Mouse (Mus musculus) kidney, adult 11 months (tissue): ENCODE measurements around the gene Skor1.

Experiments used
- DNase-seq: peaks from one replicate; pipeline ENCODE4 v3.0.0; 2022

The Skor1 gene

GRCm38 (mm10) chr9:63149372-63149766 is 608 bp upstream of the Skor1 start:
- DNase-seq, result no peak

DNA sequence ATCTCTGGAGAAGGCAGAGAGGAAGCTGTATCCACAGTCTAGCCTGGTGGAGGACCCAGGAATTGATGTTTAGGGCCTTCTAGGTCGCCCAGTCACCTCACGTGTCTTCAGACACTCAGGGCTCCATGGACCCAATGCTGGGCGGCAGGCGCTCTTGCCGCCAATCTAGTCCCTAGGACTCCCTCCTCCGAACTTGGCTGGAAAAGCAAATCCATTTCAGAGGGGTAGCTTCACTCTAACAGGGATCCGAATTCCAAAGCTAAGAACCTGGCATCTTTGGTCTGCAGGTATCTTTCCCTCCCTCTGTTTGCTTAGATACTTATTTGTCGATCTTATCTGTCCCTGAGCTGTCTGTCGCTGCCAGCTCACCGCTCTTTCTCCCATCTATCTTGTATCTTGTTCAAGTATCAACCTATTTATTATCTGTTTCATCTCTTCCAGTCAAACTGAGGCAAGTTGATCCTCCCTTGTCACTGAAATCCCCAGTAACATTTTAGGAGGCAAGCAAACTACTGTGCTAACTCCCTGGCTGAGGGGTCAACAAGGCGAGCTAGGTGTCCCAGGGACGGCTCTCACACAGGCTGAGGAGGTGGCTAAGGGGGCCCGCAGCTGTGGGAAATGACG is 863 bp downstream of the Skor1 start:
- DNase-seq, result no peak

DNA sequence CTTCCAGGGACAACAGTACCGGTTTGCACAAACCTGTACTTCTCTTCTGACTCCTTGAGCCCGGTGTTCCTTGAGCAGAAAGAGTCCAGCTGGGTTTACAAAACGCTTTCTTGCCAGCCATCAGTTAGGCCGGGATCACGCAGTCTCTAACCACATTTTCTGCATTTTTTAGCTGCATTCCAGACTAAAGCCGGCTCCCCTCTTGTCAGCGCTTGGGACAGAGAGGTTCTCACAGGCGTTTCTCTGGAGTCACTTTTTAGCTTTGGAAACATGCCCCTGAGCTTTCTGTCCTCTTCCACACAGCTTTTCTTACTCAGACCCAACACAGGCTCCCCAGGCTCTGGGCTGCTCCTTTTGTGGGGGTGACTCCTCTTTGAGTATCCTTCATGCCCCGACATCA is 1.5 kb downstream of the Skor1 start:
- no peak for DNase-seq

- no peak for DNase-seq
Measured at GRCm38 (mm10) chr9:63146856-63147274, 1.9 kb downstream of the Skor1 start.

GRCm38 (mm10) chr9:63146126-63146855 is 2.5 kb downstream of the Skor1 start:
- DNase-seq, result no peak

DNA sequence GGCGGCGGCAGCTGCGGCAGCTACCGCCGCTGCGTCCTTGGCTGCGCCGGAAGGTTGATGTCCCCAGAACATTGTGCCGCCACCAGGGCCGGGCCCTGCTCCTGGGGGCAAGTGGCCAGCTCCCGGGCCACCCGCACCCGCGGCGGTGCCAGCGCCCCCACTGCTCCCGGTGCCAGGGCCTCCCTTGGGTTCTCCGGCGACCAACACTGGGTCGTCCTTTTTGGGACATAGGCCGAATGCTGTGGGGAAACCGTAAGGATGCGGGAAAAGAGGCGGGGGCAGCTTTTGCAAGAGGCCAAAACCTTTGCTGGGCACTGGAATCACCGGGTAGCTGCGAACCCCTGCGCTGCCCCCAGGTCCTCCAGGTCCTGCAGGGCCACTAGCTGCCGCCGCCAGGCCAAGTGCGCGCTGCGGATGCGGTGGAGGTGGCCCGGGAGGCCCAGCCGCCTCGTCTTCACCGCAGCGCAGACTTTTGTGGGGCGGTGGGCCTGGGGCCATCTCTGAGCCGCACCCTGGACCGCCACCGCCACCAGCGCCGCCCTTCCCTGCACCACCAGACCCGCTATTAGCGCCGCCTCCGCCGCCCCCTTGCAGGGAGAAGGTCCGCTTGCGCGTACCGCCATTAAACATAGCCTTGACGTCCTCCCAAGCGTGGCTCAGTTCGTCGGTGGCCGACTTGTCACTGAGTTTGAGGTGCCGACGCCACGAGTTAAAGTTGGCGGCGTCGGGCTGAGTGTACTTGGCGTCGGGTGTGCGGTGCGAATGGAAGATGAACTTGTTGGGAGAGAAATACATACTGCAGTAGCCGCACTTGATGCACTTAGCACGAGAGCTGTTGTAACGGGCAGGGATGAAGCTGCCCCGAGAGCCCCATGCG is 3.3 kb downstream of the Skor1 start:
- DNase-seq, result no peak

- no peak for DNase-seq
Measured at GRCm38 (mm10) chr9:63144502-63145248, 4.1 kb downstream of the Skor1 start.

GRCm38 (mm10) chr9:63143641-63144501 is 4.9 kb downstream of the Skor1 start:
- no peak for DNase-seq

GRCm38 (mm10) chr9:63143227-63143626 is 5.5 kb downstream of the Skor1 start:
- no peak for DNase-seq

GRCm38 (mm10) chr9:63142335-63143036 is 6.3 kb downstream of the Skor1 start:
- DNase-seq, result no peak

GRCm38 (mm10) chr9:63141641-63142334 is 7.0 kb downstream of the Skor1 start:
- DNase-seq, result no peak

DNA sequence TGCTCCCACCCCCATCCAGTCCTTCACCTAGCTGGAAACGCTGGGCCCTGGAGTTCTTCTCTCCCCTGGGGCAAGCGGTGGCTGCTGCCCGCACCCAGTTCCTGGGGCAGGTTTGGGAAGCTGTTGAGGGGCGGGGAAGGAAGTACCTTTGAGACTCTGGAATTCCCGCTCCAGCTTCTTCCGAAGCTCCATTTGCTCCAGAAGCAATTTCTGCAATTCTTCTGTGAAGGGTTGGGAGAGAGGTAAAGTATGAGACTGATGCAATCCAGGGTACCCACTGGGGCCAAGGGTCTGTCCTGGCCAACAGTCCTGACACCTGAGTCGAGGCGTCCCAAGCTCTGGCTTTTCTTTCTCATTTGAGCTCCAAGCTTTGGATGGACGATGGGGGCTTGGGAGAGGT is 8.6 kb downstream of the Skor1 start:
- no peak for DNase-seq

GRCm38 (mm10) chr9:63139661-63140060 is 9.1 kb downstream of the Skor1 start:
- no peak for DNase-seq

DNA sequence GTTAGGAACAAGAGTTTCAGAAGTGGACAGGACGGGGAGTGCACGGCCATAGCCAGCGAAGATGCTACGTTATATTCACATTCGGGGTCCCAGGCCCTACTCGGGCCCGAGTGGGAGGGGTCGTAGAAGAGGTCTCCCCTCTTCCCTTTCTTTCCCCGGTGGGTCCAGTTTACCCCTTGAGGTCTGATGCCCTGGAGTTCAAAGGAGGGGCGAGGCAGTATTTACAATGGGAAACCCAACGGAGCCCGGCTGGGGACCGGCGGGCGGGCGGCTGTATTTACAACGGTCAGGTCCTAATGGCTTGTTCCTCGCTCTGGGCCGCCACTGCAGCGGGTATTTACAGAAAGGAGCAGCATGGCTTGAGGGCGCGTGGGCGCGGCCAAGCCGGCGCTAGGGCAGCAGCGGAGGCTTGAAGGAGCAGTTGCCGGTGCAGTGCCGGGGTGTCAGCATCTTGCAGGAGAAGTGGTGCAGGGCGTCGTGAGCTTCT is 10.2 kb downstream of the Skor1 start:
- DNase-seq, result no peak

- no peak for DNase-seq
Measured at GRCm38 (mm10) chr9:63137615-63137915, 11.2 kb downstream of the Skor1 start.

DNA sequence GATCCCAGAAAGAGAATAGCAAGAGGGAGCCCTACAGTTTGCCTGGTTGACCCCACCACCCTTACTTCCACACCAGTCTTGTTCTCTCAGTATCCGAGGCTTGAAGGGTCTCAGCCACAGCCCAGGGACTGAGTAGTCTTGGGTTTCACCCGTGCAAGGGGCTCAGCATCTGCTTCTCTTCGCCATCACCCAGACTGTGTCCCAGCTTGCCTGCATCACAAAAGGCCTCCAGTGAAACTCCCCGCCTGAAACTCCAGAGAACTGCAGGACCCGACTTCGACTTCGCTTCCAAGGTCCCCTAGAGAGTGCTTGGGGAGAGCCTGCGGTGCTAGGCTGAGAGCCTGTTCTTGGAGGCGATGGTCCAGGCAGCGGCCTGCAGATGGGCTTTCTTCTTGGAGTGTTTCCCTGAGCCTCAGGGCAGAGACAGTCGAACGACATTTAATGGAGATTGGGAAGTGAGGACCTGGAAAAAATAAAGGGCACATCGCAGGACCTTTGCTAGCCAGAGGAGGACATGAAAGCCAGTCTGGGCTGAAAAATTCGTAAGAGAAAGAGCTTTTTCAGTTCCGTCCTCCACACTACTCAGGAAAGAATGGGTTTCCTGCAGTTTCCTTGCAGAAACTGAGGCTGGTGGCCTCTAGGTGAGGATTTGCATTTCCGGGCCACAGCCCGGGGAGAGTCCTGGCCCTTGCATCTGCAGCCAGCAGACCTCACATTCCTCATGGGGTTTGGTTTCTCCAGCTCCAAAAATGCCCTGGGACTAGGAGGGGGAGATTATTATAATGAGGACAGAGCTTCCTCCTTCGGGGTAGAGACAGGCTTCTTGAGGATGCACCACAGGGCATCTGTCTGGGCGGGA is 11.8 kb downstream of the Skor1 start:
- DNase-seq, result no peak

DNA sequence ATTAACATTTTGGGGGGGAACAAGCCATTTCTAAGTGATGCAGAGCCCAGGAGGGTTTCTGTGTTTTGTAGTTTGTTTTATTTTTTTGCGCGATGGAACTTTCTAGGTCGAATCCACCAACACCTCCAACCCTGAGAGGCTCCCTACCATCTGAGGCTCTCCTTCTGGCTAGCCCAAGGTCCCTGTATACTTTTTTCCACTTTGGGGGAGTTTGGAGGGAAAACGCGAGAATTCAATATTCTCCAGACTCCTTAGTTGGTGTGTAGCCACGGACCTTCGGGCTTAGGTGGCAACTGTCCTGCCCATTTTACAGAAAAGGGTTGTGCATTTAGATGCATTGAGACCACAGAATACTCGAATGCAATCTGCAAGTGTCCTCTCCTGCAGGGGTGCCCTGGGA is 12.5 kb downstream of the Skor1 start:
- no peak for DNase-seq

- no peak for DNase-seq
Measured at GRCm38 (mm10) chr9:63135801-63136200, 13.0 kb downstream of the Skor1 start.

DNA sequence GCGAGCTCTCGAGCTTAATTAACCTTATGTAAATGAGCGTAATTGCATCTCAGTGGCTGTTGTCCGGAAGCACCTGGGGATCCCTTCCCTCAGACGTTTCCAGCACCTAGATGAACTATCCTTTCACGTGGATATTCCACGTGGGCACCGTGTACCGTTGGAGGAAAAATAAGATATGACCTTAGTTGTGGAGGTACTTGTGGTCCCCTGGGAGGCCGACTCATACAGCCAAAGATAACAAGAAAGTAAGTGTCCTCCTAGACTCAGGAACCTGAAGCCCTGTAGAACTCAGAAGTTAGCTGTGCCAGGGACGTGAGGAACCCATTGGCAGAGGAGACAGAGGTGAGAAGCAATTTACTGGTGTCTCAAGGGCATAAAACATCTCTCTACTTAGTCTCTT is 13.4 kb downstream of the Skor1 start:
- no peak for DNase-seq

GRCm38 (mm10) chr9:63133659-63134058 is 15.1 kb downstream of the Skor1 start:
- no peak for DNase-seq
